ENCODE assay signal across 14 mouse cellular contexts in genomic region chr7:25761354-25761753, GRCm38 (mm10). TPM values are rescaled to one million over a fixed set of nuclear protein-coding genes. Genes with fewer than 3 reads are reported as not detected.
DNase-seq lines count a peak whose midpoint lies in the region; ATAC-seq and TF ChIP-seq lines count a peak whose summit lies in the region.
"Had no signal": no experiment of that assay in that cellular context is flagged by ENCODE, and none has a peak within 500 bp of the region (broad histone marks: within the 10 kb centered on the region; RNA-seq: fewer than 3 reads in every experiment).

No protein-coding gene starts in this region.

- no peaks in the 10 kb centered on the region for H3K4me1 ChIP-seq in hindbrain, postnatal 0 days (ENCODE audit: insufficient read depth, low read length)
- no peaks in the 10 kb centered on the region; the same call in 1 of the 2 replicates for H3K4me1 ChIP-seq in hindbrain, embryonic 16.5 days (ENCODE audit: control insufficient read depth, insufficient read depth, low read depth, low read length)
- H3K4me1 ChIP-seq in forebrain, postnatal 0 days (ENCODE audit: insufficient read depth): no peaks in the 10 kb centered on the region
- H3K4me1 ChIP-seq: embryonic facial prominence, embryonic 12.5 days had no signal

- peak; percentile 49 to 56 for DNase-seq in cerebellum, postnatal 10 days
- no peak for DNase-seq in cerebellum, adult 11 months
- DNase-seq in hindbrain, postnatal 0 days (ENCODE audit: low spot score): peak; percentile 30
- DNase-seq in 3T3-L1 (ENCODE audit: low read depth, low spot score): peak; percentile 19
- peak; percentile 54 for DNase-seq in forebrain, postnatal 0 days
- no peak for DNase-seq in urinary bladder, postnatal 4 days (ENCODE audit: low spot score in 2 of 2)
- DNase-seq in left cerebral cortex, adult 2 months (ENCODE audit: extremely low spot score in 1 of 2, low spot score in 2 of 2): no peak
- DNase-seq: layer of hippocampus, adult 9-11 months; retina, postnatal 1 day had no signal

- H3K27me3 ChIP-seq in hindbrain, postnatal 0 days (ENCODE audit: insufficient read depth, low read length): no peaks in the 10 kb centered on the region
- H3K27me3 ChIP-seq in hindbrain, embryonic 16.5 days (replicated peaks; ENCODE audit: control insufficient read depth, insufficient read depth, low read length): no peaks in the 10 kb centered on the region
- H3K27me3 ChIP-seq in forebrain, postnatal 0 days (ENCODE audit: insufficient read depth, low read length): no peaks in the 10 kb centered on the region
- H3K27me3 ChIP-seq: embryonic facial prominence, embryonic 12.5 days had no signal

- ATAC-seq in hindbrain, postnatal 0 days: no peak
- ATAC-seq in hindbrain, embryonic 16.5 days: no peak
- peak; percentile 32; the same call in 1 of the 2 replicates for ATAC-seq in forebrain, postnatal 0 days
- ATAC-seq: intestine, embryonic 16.5 days had no signal

- H3K9ac ChIP-seq in hindbrain, postnatal 0 days (replicated peaks; ENCODE audit: low read length): no peak overlapping the region
- H3K9ac ChIP-seq in hindbrain, embryonic 16.5 days (ENCODE audit: low read depth, low read length): no peak overlapping the region
- H3K9ac ChIP-seq in forebrain, postnatal 0 days: no peak overlapping the region
- H3K9ac ChIP-seq: embryonic facial prominence, embryonic 12.5 days; liver, embryonic 15.5 days had no signal

- H3K27ac ChIP-seq in hindbrain, postnatal 0 days: no peak overlapping the region
- no peak overlapping the region for H3K27ac ChIP-seq in hindbrain, embryonic 16.5 days (ENCODE audit: low read depth, low read length)
- H3K27ac ChIP-seq in forebrain, postnatal 0 days (ENCODE audit: low read depth, low read length): no peak overlapping the region
- no peak overlapping the region for H3K27ac ChIP-seq in left cerebral cortex, adult 2 months
- H3K27ac ChIP-seq: embryonic facial prominence, embryonic 12.5 days; limb, embryonic 10.5 days; liver, embryonic 15.5 days had no signal

- H3K36me3 ChIP-seq in hindbrain, postnatal 0 days (ENCODE audit: insufficient read depth, low read length): no peaks in the 10 kb centered on the region
- H3K36me3 ChIP-seq in hindbrain, embryonic 16.5 days (ENCODE audit: control insufficient read depth, insufficient read depth, low read length): no peaks in the 10 kb centered on the region
- H3K36me3 ChIP-seq in forebrain, postnatal 0 days (ENCODE audit: insufficient read depth): no peaks in the 10 kb centered on the region
- H3K36me3 ChIP-seq: liver, embryonic 15.5 days had no signal

- WGBS in hindbrain, postnatal 0 days: 47% methylated on average over 10 of the region's 10 CpGs
- WGBS in hindbrain, embryonic 16.5 days: 61% methylated on average over 10 of the region's 10 CpGs
- WGBS in forebrain, postnatal 0 days: 32% methylated on average over 10 of the region's 10 CpGs

- H3K4me2 ChIP-seq in hindbrain, postnatal 0 days (ENCODE audit: low read depth, low read length): no peak overlapping the region
- no peak overlapping the region for H3K4me2 ChIP-seq in hindbrain, embryonic 16.5 days (ENCODE audit: low read length)
- H3K4me2 ChIP-seq in forebrain, postnatal 0 days (ENCODE audit: low read depth): no peak overlapping the region
- H3K4me2 ChIP-seq: embryonic facial prominence, embryonic 12.5 days; liver, embryonic 15.5 days had no signal

- intact Hi-C loops in left cerebral cortex, adult 2 months (cut with DNase I): loop anchor here (10.0 kb wide), 1 partner anchor 1363 kb away; no protein-coding TSS in a partner anchor

- no peak for TF ChIP-seq CTCF in hindbrain, postnatal 0 days (IDR thresholded peaks at IDR 0.05; ENCODE audit: low read depth)
- no peak for TF ChIP-seq CTCF in forebrain, postnatal 0 days (IDR thresholded peaks at IDR 0.05; ENCODE audit: low read depth)
- no peak for TF ChIP-seq CTCF in left cerebral cortex, adult 2 months (IDR thresholded peaks at IDR 0.05)

- no peaks in the 10 kb centered on the region for H3K9me3 ChIP-seq in hindbrain, postnatal 0 days (ENCODE audit: low read length)
- no peaks in the 10 kb centered on the region for H3K9me3 ChIP-seq in hindbrain, embryonic 16.5 days (ENCODE audit: control insufficient read depth, low read length)
- no peaks in the 10 kb centered on the region for H3K9me3 ChIP-seq in forebrain, postnatal 0 days (ENCODE audit: low read length)
- H3K9me3 ChIP-seq: embryonic facial prominence, embryonic 12.5 days; limb, embryonic 10.5 days; liver, embryonic 15.5 days had no signal

- H3K4me3 ChIP-seq in hindbrain, postnatal 0 days (ENCODE audit: low read length): no peak overlapping the region
- H3K4me3 ChIP-seq in hindbrain, embryonic 16.5 days (ENCODE audit: low read length): no peak overlapping the region
- no peak overlapping the region for H3K4me3 ChIP-seq in forebrain, postnatal 0 days (ENCODE audit: low read depth, low read length)
- no peak overlapping the region for H3K4me3 ChIP-seq in left cerebral cortex, adult 2 months
- H3K4me3 ChIP-seq: embryonic facial prominence, embryonic 12.5 days; limb, embryonic 10.5 days; liver, embryonic 15.5 days had no signal

RNA-seq across cellular contexts. Expression of gene Hnrnpul1, which starts 6.8 kb away (rescaled TPM):
- total RNA-seq in hindbrain, postnatal 0 days (2014; rRNA removed): 116 and 128 TPM in 2 replicates
- polyA plus RNA-seq in hindbrain, postnatal 0 days (2015; fragmentation: Nextera tagmentation; extraction: Ambion mirVana): 43.4 and 44.6 TPM in 2 replicates
- 32.3 and 37.6 TPM in 2 replicates for polyA plus RNA-seq in hindbrain, embryonic 16.5 days (2015; fragmentation: Nextera tagmentation; extraction: Ambion mirVana)
- 110 and 144 TPM in 2 replicates for total RNA-seq in forebrain, postnatal 0 days (2014; rRNA removed)
- polyA plus RNA-seq in forebrain, postnatal 0 days (2015; fragmentation: Nextera tagmentation; extraction: Ambion mirVana): 47.3 and 47.9 TPM in 2 replicates
- 100 to 1,000 TPM in 1 of 2 experiments, 10 to 100 TPM in 1; 96.5 to 101 TPM for total RNA-seq in left cerebral cortex, adult 2 months (2021)

RNA-seq across cellular contexts. Expression of gene Axl, which starts 27.2 kb away (rescaled TPM):
- total RNA-seq in hindbrain, postnatal 0 days (2014; rRNA removed): 41.7 and 44.3 TPM in 2 replicates
- 24.5 and 26.8 TPM in 2 replicates for polyA plus RNA-seq in hindbrain, postnatal 0 days (2015; fragmentation: Nextera tagmentation; extraction: Ambion mirVana)
- polyA plus RNA-seq in hindbrain, embryonic 16.5 days (2015; fragmentation: Nextera tagmentation; extraction: Ambion mirVana): 18.1 and 25.5 TPM in 2 replicates
- total RNA-seq in forebrain, postnatal 0 days (2014; rRNA removed): 15.8 and 17.7 TPM in 2 replicates
- polyA plus RNA-seq in forebrain, postnatal 0 days (2015; fragmentation: Nextera tagmentation; extraction: Ambion mirVana): 14.6 and 16.1 TPM in 2 replicates
- total RNA-seq in left cerebral cortex, adult 2 months (2021): 10 to 100 TPM; 33.2 to 40.5 TPM

RNA-seq across cellular contexts. Expression of gene Ccdc97, which starts 42.5 kb away (rescaled TPM):
- total RNA-seq in hindbrain, postnatal 0 days (2014; rRNA removed): 41.2 and 43.1 TPM in 2 replicates
- 23.1 and 26.6 TPM in 2 replicates for polyA plus RNA-seq in hindbrain, postnatal 0 days (2015; fragmentation: Nextera tagmentation; extraction: Ambion mirVana)
- polyA plus RNA-seq in hindbrain, embryonic 16.5 days (2015; fragmentation: Nextera tagmentation; extraction: Ambion mirVana): 29.3 and 40.1 TPM in 2 replicates
- total RNA-seq in forebrain, postnatal 0 days (2014; rRNA removed): 21.1 and 37.6 TPM in 2 replicates
- polyA plus RNA-seq in forebrain, postnatal 0 days (2015; fragmentation: Nextera tagmentation; extraction: Ambion mirVana): 31.7 and 32.0 TPM in 2 replicates
- 10 to 100 TPM; 65.4 to 66.5 TPM for total RNA-seq in left cerebral cortex, adult 2 months (2021)

RNA-seq across cellular contexts. Expression of gene Cyp2s1, which starts 55.4 kb away (rescaled TPM):
- total RNA-seq in hindbrain, postnatal 0 days (2014; rRNA removed): 3.8 and 4.4 TPM in 2 replicates
- 3.5 and 4.3 TPM in 2 replicates for polyA plus RNA-seq in hindbrain, postnatal 0 days (2015; fragmentation: Nextera tagmentation; extraction: Ambion mirVana)
- 4.1 and 4.6 TPM in 2 replicates for polyA plus RNA-seq in hindbrain, embryonic 16.5 days (2015; fragmentation: Nextera tagmentation; extraction: Ambion mirVana)
- total RNA-seq in forebrain, postnatal 0 days (2014; rRNA removed): 1.2 and 2.0 TPM in 2 replicates
- polyA plus RNA-seq in forebrain, postnatal 0 days (2015; fragmentation: Nextera tagmentation; extraction: Ambion mirVana): 1.4 and 1.9 TPM in 2 replicates
- total RNA-seq in left cerebral cortex, adult 2 months (2021): 1 to 10 TPM; 3.2 to 4.2 TPM

Comparison
In these comparisons a context has a peak if more than half of its experiments do, and no peak if none do; other contexts are left out.
1. DNase-seq: peak in cerebellum, postnatal 10 days (2 of 2), hindbrain, postnatal 0 days (single experiment), 3T3-L1 (single experiment) and forebrain, postnatal 0 days (single experiment); none in cerebellum, adult 11 months (single experiment), urinary bladder, postnatal 4 days (0 of 2) and left cerebral cortex, adult 2 months (0 of 2).